Mouse (Mus musculus) thymus, adult 2 months (tissue): ENCODE measurements around the gene Runx2.

Experiments used
- CTCF ChIP-seq: fragments of 200-500 bp; IDR thresholded peaks from 2 replicates; pipeline ENCODE4 v1.5.1; 2012; ENCODE audit warnings: mild to moderate bottlenecking, control low read depth, low read length, moderate library complexity, borderline replicate concordance; ENCODE audit not compliant: control insufficient read depth, poor library complexity, insufficient read depth; ENCODE audit errors: extremely low read depth
- POLR2A ChIP-seq: fragments of 200-500 bp; IDR thresholded peaks from 2 replicates; pipeline ENCODE4 v1.6.1; 2012; ENCODE audit warnings: mild to moderate bottlenecking, low read length, control low read depth, moderate library complexity; ENCODE audit not compliant: control insufficient read depth, poor library complexity, insufficient read depth; ENCODE audit errors: extremely low read depth

DNA sequence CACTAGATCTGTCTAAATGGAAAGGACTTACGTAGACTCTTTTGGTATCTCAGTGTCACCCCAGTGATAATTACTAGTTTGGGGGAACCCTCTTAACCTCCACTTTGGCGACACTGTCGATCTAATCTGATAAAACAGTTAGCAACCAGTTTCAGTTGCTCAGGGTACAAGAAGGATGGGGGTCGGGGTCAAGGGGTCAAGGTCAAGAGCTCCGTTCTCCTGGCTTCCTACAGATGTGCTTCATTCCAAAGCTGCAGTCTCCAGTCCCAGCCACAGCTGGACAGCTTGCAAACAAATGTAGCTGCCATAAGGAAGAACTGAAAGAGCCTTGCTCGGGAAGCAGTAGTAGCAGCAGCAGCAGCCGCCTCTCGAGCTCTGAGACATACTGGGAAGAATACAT lies 202.0 kb downstream of the Runx2 start:
- TF ChIP-seq CTCF (no peak), POLR2A (no peak)
